Mouse (Mus musculus) urinary bladder, postnatal 14 days (tissue): ENCODE measurements at regions not wholly inside any gene's neighbourhood (a gene's known extent, or its start where the extent isn't known, plus 50 kb on each side); places are given as distances from the start of the nearest gene placed in this dataset.

ENCODE experiments used
- DNase-seq: peaks from one replicate; pipeline ENCODE4 v3.0.0; 2021; ENCODE audit warnings: low spot score

GRCm38 (mm10) chr12:106729686-106730085 lies 719.7 kb downstream of the Vrk1 start:
- no peak for DNase-seq

- DNase-seq: no peak
These were observed 722.3 kb downstream of the Vrk1 start for GRCm38 (mm10) chr12:106732108-106732857.

- no peak for DNase-seq
These were observed 738.7 kb downstream of the Vrk1 start for GRCm38 (mm10) chr12:106748765-106749164.

GRCm38 (mm10) chr12:106763552-106763951 lies 724.9 kb upstream of the 3110018I06Rik start:
- DNase-seq: no peak

- DNase-seq: no peak
These were observed 723.9 kb upstream of the 3110018I06Rik start for GRCm38 (mm10) chr12:106764516-106764915.

- DNase-seq: no peak
These were observed 714.9 kb upstream of the 3110018I06Rik start for GRCm38 (mm10) chr12:106773536-106773935.

- DNase-seq: no peak
These were observed 691.8 kb upstream of the 3110018I06Rik start for GRCm38 (mm10) chr12:106796596-106796995.

- no peak for DNase-seq
These were observed 668.7 kb upstream of the 3110018I06Rik start for GRCm38 (mm10) chr12:106819736-106820135.

GRCm38 (mm10) chr12:106822311-106822710 lies 666.1 kb upstream of the 3110018I06Rik start:
- DNase-seq: no peak

GRCm38 (mm10) chr12:106828542-106828941 lies 659.9 kb upstream of the 3110018I06Rik start:
- no peak for DNase-seq

- no peak for DNase-seq
These were observed 659.1 kb upstream of the 3110018I06Rik start for GRCm38 (mm10) chr12:106829323-106829722.

- DNase-seq: no peak
These were observed 653.2 kb upstream of the 3110018I06Rik start for GRCm38 (mm10) chr12:106835241-106835640.

GRCm38 (mm10) chr12:106839618-106840017 lies 648.8 kb upstream of the 3110018I06Rik start:
- no peak for DNase-seq

GRCm38 (mm10) chr12:106840150-106840651 lies 648.2 kb upstream of the 3110018I06Rik start:
- no peak for DNase-seq

- no peak for DNase-seq
These were observed 646.4 kb upstream of the 3110018I06Rik start for GRCm38 (mm10) chr12:106841996-106842395.

GRCm38 (mm10) chr12:106842396-106842795 lies 646.0 kb upstream of the 3110018I06Rik start:
- no peak for DNase-seq

GRCm38 (mm10) chr12:106851666-106852065 lies 636.8 kb upstream of the 3110018I06Rik start:
- no peak for DNase-seq

GRCm38 (mm10) chr12:106852736-106853135 lies 635.7 kb upstream of the 3110018I06Rik start:
- no peak for DNase-seq

- DNase-seq: no peak
These were observed 634.7 kb upstream of the 3110018I06Rik start for GRCm38 (mm10) chr12:106853711-106854240.

GRCm38 (mm10) chr12:106855520-106855919 lies 632.9 kb upstream of the 3110018I06Rik start:
- DNase-seq: no peak

- DNase-seq: no peak
These were observed 626.8 kb upstream of the 3110018I06Rik start for GRCm38 (mm10) chr12:106861638-106862037.

- no peak for DNase-seq
These were observed 624.4 kb upstream of the 3110018I06Rik start for GRCm38 (mm10) chr12:106864076-106864475.

GRCm38 (mm10) chr12:106868036-106868435 lies 620.4 kb upstream of the 3110018I06Rik start:
- DNase-seq: no peak

- DNase-seq: no peak
These were observed 617.0 kb upstream of the 3110018I06Rik start for GRCm38 (mm10) chr12:106871481-106871880.
